Mouse (Mus musculus) stomach, embryonic 14.5 days (tissue): Measurements from ENCODE around the gene Plekha5. TPM values are rescaled to one million over a fixed set of nuclear protein-coding genes. Genes with fewer than 3 reads are reported as not detected.

ENCODE experiments used
- ATAC-seq: fragments of 200-750 bp; cut with Nextera tagmentation; 2 replicates; pipeline ENCODE4 v1.8.0; 2017; ENCODE audit warnings: low read depth, moderate TSS enrichment; ENCODE audit not compliant: insufficient number of reproducible peaks, insufficient read depth, low FRiP score
- H3K27ac ChIP-seq: fragments of 300-500 bp; sonication (generic); 2 replicates; pipeline ENCODE4 v1.5.1; 2014; ENCODE audit warnings: mild to moderate bottlenecking, low read length, moderate library complexity, mixed read lengths
- H3K27me3 ChIP-seq: fragments of 300-500 bp; sonication (generic); 2 replicates; pipeline ENCODE4 v1.6.1; 2014; ENCODE audit warnings: low read length, control low read depth, mixed read lengths; ENCODE audit not compliant: control insufficient read depth, insufficient read depth
- H3K36me3 ChIP-seq: fragments of 300-500 bp; sonication (generic); 2 replicates; pipeline ENCODE4 v1.6.1; 2014; ENCODE audit warnings: mild to moderate bottlenecking, control low read depth, low read length, moderate library complexity, mixed read lengths; ENCODE audit not compliant: control insufficient read depth, insufficient read depth
- H3K4me1 ChIP-seq: fragments of 300-500 bp; sonication (generic); 2 replicates; pipeline ENCODE4 v1.6.1; 2014; ENCODE audit warnings: low read length, control low read depth, mixed read lengths; ENCODE audit not compliant: control insufficient read depth, insufficient read depth
- H3K4me2 ChIP-seq: fragments of 300-500 bp; sonication (generic); replicated peaks from 2 replicates; pipeline ENCODE4 v1.6.1; 2014; ENCODE audit warnings: low read depth, low read length, control low read depth
- H3K4me3 ChIP-seq: fragments of 300-500 bp; sonication (generic); 2 replicates; pipeline ENCODE4 v1.5.1; 2014; ENCODE audit warnings: low read depth, low read length, control low read depth
- H3K9ac ChIP-seq: fragments of 300-500 bp; sonication (generic); replicated peaks from 2 replicates; pipeline ENCODE4 v1.6.1; 2014; ENCODE audit warnings: low read depth, mild to moderate bottlenecking, control low read depth, low read length, moderate library complexity, mixed read lengths
- H3K9me3 ChIP-seq: fragments of 300-500 bp; sonication (generic); 2 replicates; pipeline ENCODE4 v1.6.1; 2016; ENCODE audit warnings: low read depth, low read length, control low read depth; ENCODE audit not compliant: control insufficient read depth
- WGBS: fragments of 180-500 bp; shearing (Covaris S2); extraction: QIAGEN DNeasy Blood & Tissue Kit; methylation state at CpG from one replicate; pipeline ENCODE4 v1.1.7; 2014; 5-methylcytosine and 5-hydroxymethylcytosine counted together
- polyA plus RNA-seq: library from polyadenylated mRNA; unstranded; fragments of >200 nt; fragmentation: Nextera tagmentation; extraction: Ambion mirVana; gene quantifications from 2 replicates; pipeline ENCODE4 v1.2.1, GENCODE M21; 2014

Gene Plekha5
- polyA plus RNA-seq: 67.3 and 73.0 TPM in 2 replicates

DNA sequence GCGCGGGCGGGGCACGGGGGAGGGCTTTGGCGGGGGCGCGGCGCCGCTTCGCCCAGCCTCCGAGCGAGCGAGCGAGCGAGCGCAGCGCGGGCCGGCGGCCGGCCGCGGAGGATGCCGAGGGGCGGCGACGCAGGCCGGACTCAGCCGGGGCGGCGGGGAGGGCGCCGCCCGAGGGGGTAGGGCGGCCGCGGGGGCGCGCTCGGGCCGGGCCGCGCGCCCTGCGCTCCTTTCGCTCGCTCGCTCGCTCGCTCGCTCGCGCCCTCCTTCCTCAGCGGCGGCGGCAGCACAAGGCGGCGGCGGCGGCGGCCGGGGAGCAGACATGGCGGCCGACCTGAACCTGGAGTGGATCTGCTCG, at the start of gene Plekha5:
Gene Plekha5 (plus strand): TSS at position 209 of the 355 bp plus-strand sequence.
- H3K9me3 ChIP-seq: peaks cover 5% of the 10 kb centered on the region; the same call in 1 of the 2 replicates
- peaks cover 6% of the 10 kb centered on the region; the same call in 1 of the 2 replicates for H3K36me3 ChIP-seq
- peaks cover 17% of the 10 kb centered on the region for H3K4me1 ChIP-seq
- WGBS: under 1% methylated on average over 52 of the region's 65 CpGs
- peak within 1 kb of the TSS; percentile 96 for H3K9ac ChIP-seq
- H3K27ac ChIP-seq: peak within 1 kb of the TSS; percentile 97
- H3K4me3 ChIP-seq: peak within 1 kb of the TSS; percentile 96
- peak within 1 kb of the TSS; percentile 64 for H3K4me2 ChIP-seq
- H3K27me3 ChIP-seq: no peaks in the 10 kb centered on the region
- peak; percentile 87 for ATAC-seq

DNA sequence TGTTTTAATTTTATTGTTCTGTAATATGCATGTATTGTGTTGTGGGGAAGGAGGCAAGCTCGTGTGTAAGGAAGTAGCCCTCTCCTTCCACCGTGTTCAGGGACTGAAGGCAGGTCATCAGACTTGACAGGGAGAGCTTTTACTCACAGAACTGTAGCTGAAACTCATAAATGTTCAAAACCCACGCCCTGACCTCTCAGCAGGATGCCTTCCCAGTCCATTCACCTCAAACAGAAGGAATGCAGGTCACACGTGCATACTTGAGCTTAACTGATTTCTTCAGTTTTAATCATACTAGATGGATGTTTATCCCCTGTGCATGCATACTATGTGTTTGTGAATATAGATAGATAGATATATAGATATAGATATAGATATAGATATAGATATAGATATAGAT, 48.2 kb upstream of the Plekha5 start:
- no peak for ATAC-seq
- no peak overlapping the region for H3K27ac ChIP-seq
- WGBS: 67% methylated on average over 4 of the region's 4 CpGs
- H3K4me1 ChIP-seq: no peaks in the 10 kb centered on the region; the same call in 1 of the 2 replicates
- no peak overlapping the region for H3K4me3 ChIP-seq
- H3K9ac ChIP-seq: no peak overlapping the region
- H3K36me3 ChIP-seq: no peaks in the 10 kb centered on the region
- H3K9me3 ChIP-seq: no peaks in the 10 kb centered on the region
- no peak overlapping the region for H3K4me2 ChIP-seq
- no peaks in the 10 kb centered on the region for H3K27me3 ChIP-seq

- Histone ChIP-seq H3K9ac (no peak overlapping the region), H3K4me2 (no peak overlapping the region), H3K36me3 (no peaks in the 10 kb centered on the region), H3K9me3 (no peaks in the 10 kb centered on the region), H3K4me3 (no peak overlapping the region), H3K4me1 (no peaks in the 10 kb centered on the region), H3K27ac (no peak overlapping the region), H3K27me3 (no peaks in the 10 kb centered on the region)
- WGBS: 69% methylated on average over 2 of the region's 2 CpGs
- no peak for ATAC-seq
Measured at GRCm38 (mm10) chr6:140380588-140380987, 43.3 kb upstream of the Plekha5 start.

DNA sequence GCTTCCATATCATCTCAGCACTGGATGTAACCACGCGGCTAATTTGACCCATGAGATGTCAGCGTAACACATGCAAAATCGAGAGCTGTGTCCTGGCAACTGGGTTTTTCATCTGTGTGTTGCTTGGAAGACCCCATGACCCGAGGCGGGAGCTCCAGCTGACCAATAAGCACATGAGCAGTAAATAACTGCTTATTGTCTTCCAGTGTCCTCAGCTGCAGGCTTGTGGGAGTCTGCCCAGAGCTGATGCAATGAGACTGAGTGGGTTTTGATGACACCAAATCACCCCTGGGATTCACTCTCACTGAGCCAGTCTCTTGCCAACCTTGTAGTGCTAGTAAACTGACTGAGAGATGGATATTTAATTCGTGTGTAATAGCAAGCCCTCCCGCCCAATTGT, 42.7 kb upstream of the Plekha5 start:
- no peak for ATAC-seq
- Histone ChIP-seq H3K4me3 (no peak overlapping the region), H3K9ac (no peak overlapping the region), H3K4me2 (no peak overlapping the region), H3K4me1 (no peaks in the 10 kb centered on the region), H3K27me3 (no peaks in the 10 kb centered on the region), H3K36me3 (no peaks in the 10 kb centered on the region), H3K9me3 (no peaks in the 10 kb centered on the region), H3K27ac (no peak overlapping the region)
- 83% methylated on average over 8 of the region's 8 CpGs for WGBS

DNA sequence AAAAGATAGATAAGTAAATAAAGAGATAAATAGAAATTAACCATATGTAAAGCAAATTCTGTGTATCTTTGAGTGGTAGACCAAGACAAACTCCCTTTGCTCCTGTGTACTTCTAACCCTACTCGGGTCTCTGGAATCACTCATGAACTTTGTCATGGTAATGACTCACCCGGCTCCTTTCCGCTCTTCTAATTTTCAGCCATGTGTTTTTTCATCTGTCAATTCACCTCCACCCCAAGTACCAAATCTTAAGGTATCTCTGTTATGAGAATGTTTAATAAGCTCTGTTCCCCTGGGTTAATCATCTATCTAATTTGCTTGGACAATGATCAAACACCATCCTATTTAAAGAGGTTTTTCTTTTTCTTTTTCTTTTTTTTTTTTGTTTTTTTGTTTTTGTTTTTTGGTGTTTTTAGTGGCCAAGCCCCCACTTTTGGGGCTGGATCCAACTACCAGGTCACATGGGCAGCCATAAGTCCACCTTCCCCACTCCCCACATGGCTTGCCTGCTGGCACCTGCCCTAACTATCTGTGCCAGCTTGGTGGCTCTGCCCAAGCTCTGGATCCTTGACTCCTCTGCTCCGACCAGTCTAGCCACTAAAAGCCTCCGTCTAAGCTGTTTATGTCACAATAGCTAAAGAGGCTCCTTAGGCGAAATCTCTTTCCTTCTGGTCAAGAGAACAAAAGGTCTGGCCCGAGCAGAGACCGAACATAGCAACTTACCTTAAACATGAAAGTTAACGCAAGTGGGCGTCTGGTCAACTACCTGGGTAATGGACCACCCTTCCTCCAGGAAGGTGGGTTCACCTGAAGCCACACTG, 40.1 kb upstream of the Plekha5 start:
- H3K9ac ChIP-seq: no peak overlapping the region
- H3K27ac ChIP-seq: no peak overlapping the region
- no peaks in the 10 kb centered on the region for H3K9me3 ChIP-seq
- ATAC-seq: no peak
- no peaks in the 10 kb centered on the region for H3K27me3 ChIP-seq
- WGBS: 85% methylated on average over 10 of the region's 10 CpGs
- no peaks in the 10 kb centered on the region for H3K36me3 ChIP-seq
- no peak overlapping the region for H3K4me3 ChIP-seq
- H3K4me1 ChIP-seq: no peaks in the 10 kb centered on the region
- no peak overlapping the region for H3K4me2 ChIP-seq

GRCm38 (mm10) chr6:140396687-140397086, 27.2 kb upstream of the Plekha5 start:
- Histone ChIP-seq H3K4me2 (no peak overlapping the region), H3K9me3 (no peaks in the 10 kb centered on the region), H3K4me1 (no peaks in the 10 kb centered on the region), H3K4me3 (no peak overlapping the region), H3K36me3 (no peaks in the 10 kb centered on the region), H3K27me3 (no peaks in the 10 kb centered on the region), H3K27ac (no peak overlapping the region), H3K9ac (no peak overlapping the region)
- no peak for ATAC-seq
- WGBS: 92% methylated on average over 7 of the region's 7 CpGs

DNA sequence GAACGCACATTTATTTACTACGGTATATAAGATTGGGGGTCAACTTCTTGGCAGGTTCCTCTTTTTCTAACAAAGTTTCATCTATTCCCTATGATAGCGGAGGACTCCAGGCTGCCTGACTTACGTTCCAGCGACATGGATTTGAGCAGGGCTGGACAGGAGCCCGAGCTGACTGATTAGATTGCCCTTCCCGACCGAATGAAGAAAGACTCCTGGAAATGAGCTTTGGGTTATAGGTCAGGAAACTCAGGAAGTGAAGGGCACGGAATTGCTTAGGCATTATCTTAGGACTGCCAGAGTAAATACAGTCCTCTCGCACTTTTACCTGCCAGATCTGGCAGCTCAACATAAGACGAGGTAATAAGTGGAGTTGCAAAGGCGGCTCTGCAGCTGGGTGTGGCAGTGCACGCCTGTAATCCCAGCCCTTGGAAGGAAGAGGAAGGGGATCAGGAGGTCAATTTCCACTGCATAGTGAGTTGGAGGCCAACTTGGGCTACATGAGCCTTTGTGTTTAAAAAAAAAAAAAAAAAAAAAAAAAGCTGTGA, 21.0 kb upstream of the Plekha5 start:
- no peak overlapping the region for H3K27ac ChIP-seq
- no peaks in the 10 kb centered on the region for H3K36me3 ChIP-seq
- no peaks in the 10 kb centered on the region for H3K9me3 ChIP-seq
- no peak overlapping the region for H3K4me2 ChIP-seq
- no peaks in the 10 kb centered on the region for H3K4me1 ChIP-seq
- H3K9ac ChIP-seq: no peak overlapping the region
- no peak overlapping the region for H3K4me3 ChIP-seq
- WGBS: 49% methylated on average over 13 of the region's 13 CpGs
- peak; percentile 73 for ATAC-seq
- no peaks in the 10 kb centered on the region for H3K27me3 ChIP-seq

GRCm38 (mm10) chr6:140411996-140412395, 11.9 kb upstream of the Plekha5 start:
- Histone ChIP-seq H3K4me1 (no peaks in the 10 kb centered on the region), H3K9me3 (no peaks in the 10 kb centered on the region), H3K4me3 (no peak overlapping the region), H3K9ac (no peak overlapping the region), H3K27ac (no peak overlapping the region), H3K36me3 (no peaks in the 10 kb centered on the region), H3K27me3 (no peaks in the 10 kb centered on the region), H3K4me2 (no peak overlapping the region)
- ATAC-seq: no peak
- 81% methylated on average over 3 of the region's 3 CpGs for whole genome bisulfite sequencing
